Comparison of ENCODE assay signal across 10 mouse cellular contexts in the genomic region with DNA sequence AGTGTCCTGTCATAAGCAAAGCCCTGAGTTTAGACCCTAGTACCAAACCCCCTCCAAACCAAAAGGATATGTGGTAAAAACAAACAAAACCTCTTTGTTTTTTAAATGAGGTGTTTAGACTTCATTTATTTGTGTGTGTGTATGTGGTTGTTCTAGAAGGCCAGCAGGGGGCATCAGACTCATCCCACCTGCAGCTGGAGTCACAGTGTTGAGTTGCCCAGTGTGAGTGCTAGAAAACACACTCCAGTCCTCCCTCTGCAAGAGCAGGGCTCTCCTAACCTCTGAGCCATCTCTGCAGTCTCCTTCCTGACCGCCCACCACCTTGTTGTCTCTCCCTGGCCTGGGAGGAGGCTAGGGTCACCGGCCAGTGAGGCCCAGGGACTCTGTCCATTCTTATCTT. TPM values are rescaled to one million over a fixed set of nuclear protein-coding genes. Genes with fewer than 3 reads are reported as not detected.
DNase-seq lines count a peak whose midpoint lies in the region; ATAC-seq and TF ChIP-seq lines count a peak whose summit lies in the region.
"Had no signal": no experiment of that assay in that cellular context is flagged by ENCODE, and none has a peak within 500 bp of the region (broad histone marks: within the 10 kb centered on the region; RNA-seq: fewer than 3 reads in every experiment).

No protein-coding gene starts in this region.

- H3K4me2 ChIP-seq in midbrain, embryonic 14.5 days (ENCODE audit: low read length) = no peak overlapping the region
- no peak overlapping the region for H3K4me2 ChIP-seq in midbrain, embryonic 13.5 days (replicated peaks)
- no peak overlapping the region for H3K4me2 ChIP-seq in liver, embryonic 14.5 days (ENCODE audit: low read depth)
- H3K4me2 ChIP-seq: embryonic facial prominence, embryonic 15.5 days; midbrain, embryonic 15.5 days had no signal

- H3K27me3 ChIP-seq in midbrain, embryonic 14.5 days (ENCODE audit: control insufficient read depth, insufficient read depth, low read length) = peaks cover 3% of the 10 kb centered on the region; the same call in 1 of the 2 replicates
- peaks cover 8% of the 10 kb centered on the region for H3K27me3 ChIP-seq in midbrain, embryonic 13.5 days
- peaks cover 7% of the 10 kb centered on the region for H3K27me3 ChIP-seq in liver, embryonic 14.5 days (ENCODE audit: control insufficient read depth, insufficient read depth, low read length)
- H3K27me3 ChIP-seq: embryonic facial prominence, embryonic 15.5 days had no signal

- peak; percentile 66 for TF ChIP-seq CTCF in liver, embryonic 14.5 days (IDR thresholded peaks at IDR 0.05; ENCODE audit: low read depth)

- H3K9me3 ChIP-seq in midbrain, embryonic 14.5 days (ENCODE audit: control insufficient read depth, low read length) = no peaks in the 10 kb centered on the region
- H3K9me3 ChIP-seq in midbrain, embryonic 13.5 days = no peaks in the 10 kb centered on the region
- H3K9me3 ChIP-seq in liver, embryonic 14.5 days (ENCODE audit: control insufficient read depth, low read length) = no peaks in the 10 kb centered on the region
- H3K9me3 ChIP-seq: embryonic facial prominence, embryonic 15.5 days; midbrain, embryonic 15.5 days had no signal

- no peak overlapping the region for H3K27ac ChIP-seq in midbrain, embryonic 14.5 days (replicated peaks; ENCODE audit: low read depth, low read length)
- no peak overlapping the region for H3K27ac ChIP-seq in midbrain, embryonic 13.5 days
- no peak overlapping the region for H3K27ac ChIP-seq in liver, embryonic 14.5 days
- H3K27ac ChIP-seq: embryonic facial prominence, embryonic 15.5 days; midbrain, embryonic 15.5 days had no signal

- no peak for TF ChIP-seq EP300 in liver, embryonic 14.5 days (IDR thresholded peaks at IDR 0.05; ENCODE audit: low read depth)

- 78% methylated on average over 2 of the region's 2 CpGs for WGBS in midbrain, embryonic 14.5 days
- WGBS in midbrain, embryonic 13.5 days = 69% methylated on average over 2 of the region's 2 CpGs
- WGBS in liver, embryonic 14.5 days (ENCODE audit: insufficient replicate concordance) = 66% methylated on average over 2 of the region's 2 CpGs

- no peaks in the 10 kb centered on the region for H3K4me1 ChIP-seq in midbrain, embryonic 14.5 days (ENCODE audit: control insufficient read depth, insufficient read depth, low read length)
- H3K4me1 ChIP-seq in midbrain, embryonic 13.5 days (replicated peaks) = no peaks in the 10 kb centered on the region
- H3K4me1 ChIP-seq in liver, embryonic 14.5 days (replicated peaks; ENCODE audit: control insufficient read depth in 2 of 2, insufficient read depth in 2 of 2, low read length in 1 of 2) = peaks cover 0 to 5% of the 10 kb centered on the region in 2 experiments; a peak in 3 of 4 replicates
- H3K4me1 ChIP-seq: embryonic facial prominence, embryonic 15.5 days; midbrain, embryonic 15.5 days had no signal

- H3K4me3 ChIP-seq in midbrain, embryonic 14.5 days (replicated peaks; ENCODE audit: low read depth, low read length) = no peak overlapping the region
- no peak overlapping the region for H3K4me3 ChIP-seq in midbrain, embryonic 13.5 days (replicated peaks)
- no peak overlapping the region for H3K4me3 ChIP-seq in liver, embryonic 14.5 days (ENCODE audit: insufficient read depth in 1 of 2, low read depth in 2 of 2, low read length in 2 of 2)
- H3K4me3 ChIP-seq: embryonic facial prominence, embryonic 15.5 days; midbrain, embryonic 15.5 days had no signal

- ATAC-seq in CD4-positive, CD25-positive, alpha-beta regulatory T cell, adult 4 months = no peak
- no peak for ATAC-seq in midbrain, embryonic 14.5 days (ENCODE audit: low FRiP score, low TSS enrichment)
- no peak for ATAC-seq in midbrain, embryonic 13.5 days
- no peak for ATAC-seq in liver, embryonic 14.5 days (ENCODE audit: insufficient read depth)
- ATAC-seq: midbrain, embryonic 15.5 days had no signal

- peak; percentile 77 for DNase-seq in CD4-positive, CD25-positive, alpha-beta regulatory T cell, adult 2 months (ENCODE audit: low read depth, low spot score)
- peak; percentile 26 for DNase-seq in midbrain, embryonic 14.5 days
- DNase-seq in liver, embryonic 14.5 days (ENCODE audit: low read depth in 3 of 3, low spot score in 3 of 3) = no peak
- DNase-seq in thymus, postnatal 25 days = peak; percentile 49
- no peak for DNase-seq in ovary, adult 18-20 months (ENCODE audit: low spot score)
- DNase-seq in ovary, postnatal 36 days (ENCODE audit: low spot score) = no peak

- peaks cover 43% of the 10 kb centered on the region for H3K36me3 ChIP-seq in midbrain, embryonic 14.5 days (ENCODE audit: control insufficient read depth, insufficient read depth, low read length)
- peaks cover 43% of the 10 kb centered on the region for H3K36me3 ChIP-seq in midbrain, embryonic 13.5 days
- H3K36me3 ChIP-seq in liver, embryonic 14.5 days (replicated peaks; ENCODE audit: control insufficient read depth, insufficient read depth, low read depth) = no peaks in the 10 kb centered on the region; the same call in none of the 2 replicates

- H3K9ac ChIP-seq in midbrain, embryonic 14.5 days (replicated peaks; ENCODE audit: low read length) = no peak overlapping the region
- H3K9ac ChIP-seq in midbrain, embryonic 13.5 days (replicated peaks) = no peak overlapping the region
- H3K9ac ChIP-seq in liver, embryonic 14.5 days (replicated peaks) = no peak overlapping the region
- H3K9ac ChIP-seq: embryonic facial prominence, embryonic 15.5 days; midbrain, embryonic 15.5 days had no signal

RNA-seq across cellular contexts. Expression of gene Kcnh3, which starts 9.7 kb away (rescaled TPM):
- 1 to 10 TPM in 1 of 2 experiments, under 1 TPM in 1; 0.22 to 1.3 TPM for polyA plus RNA-seq in CD4-positive, CD25-positive, alpha-beta regulatory T cell, adult 4 months (2017; shearing (Covaris generic))
- polyA plus RNA-seq in midbrain, embryonic 14.5 days (2014; fragmentation: Nextera tagmentation; extraction: Ambion mirVana) = 0.49 and 0.72 TPM in 2 replicates
- 0.19 and 0.61 TPM in 2 replicates for polyA plus RNA-seq in midbrain, embryonic 13.5 days (2015; fragmentation: Nextera tagmentation; extraction: Ambion mirVana)
- polyA plus RNA-seq in liver, embryonic 14.5 days (2012; rRNA removed) = 0.12 and 0.13 TPM in 2 replicates
- 0.13 TPM in 2 replicates for polyA plus RNA-seq in liver, embryonic 14.5 days (2014; fragmentation: Nextera tagmentation; extraction: Ambion mirVana)

RNA-seq across cellular contexts. Expression of gene Mcrs1, which starts 36.8 kb away (rescaled TPM):
- 10 to 100 TPM; 51.4 to 62.3 TPM for polyA plus RNA-seq in CD4-positive, CD25-positive, alpha-beta regulatory T cell, adult 4 months (2017; shearing (Covaris generic))
- polyA plus RNA-seq in midbrain, embryonic 14.5 days (2014; fragmentation: Nextera tagmentation; extraction: Ambion mirVana) = 219 and 239 TPM in 2 replicates
- polyA plus RNA-seq in midbrain, embryonic 13.5 days (2015; fragmentation: Nextera tagmentation; extraction: Ambion mirVana) = 218 TPM in 2 replicates
- 25.6 and 26.2 TPM in 2 replicates for polyA plus RNA-seq in liver, embryonic 14.5 days (2012; rRNA removed)
- polyA plus RNA-seq in liver, embryonic 14.5 days (2014; fragmentation: Nextera tagmentation; extraction: Ambion mirVana) = 41.2 and 47.1 TPM in 2 replicates

Comparison
In these comparisons a context has a peak if more than half of its experiments do, and no peak if none do; other contexts are left out.
1. DNase-seq: peak in CD4-positive, CD25-positive, alpha-beta regulatory T cell, adult 2 months (single experiment), midbrain, embryonic 14.5 days (single experiment) and thymus, postnatal 25 days (single experiment); none in liver, embryonic 14.5 days (0 of 3), ovary, adult 18-20 months (single experiment) and ovary, postnatal 36 days (single experiment).